Mouse (Mus musculus) heart, postnatal 0 days (tissue): Measurements from ENCODE around the gene Pde4dip.

Experiments used
- CTCF ChIP-seq: IDR thresholded peaks from 2 replicates; pipeline ENCODE4 v1.5.1; 2016; ENCODE audit warnings: antibody characterized with exemption, control low read depth, low read depth
- EP300 ChIP-seq: IDR thresholded peaks from 2 replicates; pipeline ENCODE4 v1.6.1; 2016; ENCODE audit warnings: antibody characterized with exemption, low read depth

DNA sequence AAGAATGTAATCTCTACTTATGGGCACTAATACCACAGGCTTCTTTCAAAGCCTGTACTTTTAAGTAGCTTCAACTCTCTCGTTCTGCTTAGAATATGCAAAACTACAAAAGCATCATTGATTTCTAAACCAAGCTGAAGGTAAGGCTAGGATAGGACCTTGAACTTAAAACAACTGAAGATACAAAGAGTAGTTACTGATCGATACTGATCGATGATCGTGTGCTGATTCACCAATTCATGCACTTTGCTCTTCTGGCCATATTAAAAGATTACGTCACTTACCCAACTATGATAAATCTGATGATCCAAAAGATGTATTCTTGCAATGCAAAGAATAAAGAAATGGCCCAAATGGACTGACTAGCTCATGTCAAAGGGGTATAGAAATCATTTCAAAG, 234.7 kb downstream of the Pde4dip start:
- TF ChIP-seq CTCF, result no peak
- no peak for TF ChIP-seq EP300
